Mouse (Mus musculus) bone marrow, adult 2 months (tissue): ENCODE results near the gene Rnh1. TPM values are rescaled to one million over a fixed set of nuclear protein-coding genes. Genes with fewer than 3 reads are reported as not detected.

ENCODE experiments used
- H3K27ac ChIP-seq: fragments of 200-500 bp; 2 replicates; pipeline ENCODE4 v1.5.1; 2012; ENCODE audit warnings: low read depth, mild to moderate bottlenecking, control low read depth, inconsistent platforms, low read length; ENCODE audit not compliant: control insufficient read depth, poor library complexity, insufficient read depth
- H3K4me1 ChIP-seq: fragments of 200-500 bp; 2 replicates; pipeline ENCODE4 v1.6.1; 2011; ENCODE audit warnings: low read length; ENCODE audit not compliant: control insufficient read depth, insufficient read depth
- H3K4me3 ChIP-seq: fragments of 200-500 bp; replicated peaks from 2 replicates; pipeline ENCODE3; 2011; ENCODE audit warnings: mild to moderate bottlenecking, low read depth, low read length, control low read depth; ENCODE audit not compliant: control insufficient read depth
- CTCF ChIP-seq: fragments of 200-500 bp; IDR thresholded peaks from 2 replicates; pipeline ENCODE4 v1.5.1; 2011; ENCODE audit warnings: low read length, control low read depth; ENCODE audit not compliant: control insufficient read depth, insufficient read depth
- POLR2A ChIP-seq: fragments of 200-500 bp; IDR thresholded peaks from 2 replicates; pipeline ENCODE4 v1.6.1; 2011; ENCODE audit warnings: low read depth, mild to moderate bottlenecking, control low read depth, low read length, borderline replicate concordance; ENCODE audit not compliant: control insufficient read depth
- WGBS: fragments of 180-500 bp; shearing (Covaris S2); methylation state at CpG from one replicate; pipeline ENCODE4 v1.1.7; 2018; 5-methylcytosine and 5-hydroxymethylcytosine counted together
- polyA plus RNA-seq: library from polyadenylated mRNA; stranded (reverse); fragments of >200 nt; gene quantifications from 2 replicates; pipeline ENCODE4 v1.2.4, GENCODE M21; 2011; ENCODE audit warnings: low replicate concordance; ENCODE audit not compliant: missing spikeins, insufficient read depth, insufficient read length

Gene Rnh1
- polyA plus RNA-seq, 1 experiment: 27.6 TPM

DNA sequence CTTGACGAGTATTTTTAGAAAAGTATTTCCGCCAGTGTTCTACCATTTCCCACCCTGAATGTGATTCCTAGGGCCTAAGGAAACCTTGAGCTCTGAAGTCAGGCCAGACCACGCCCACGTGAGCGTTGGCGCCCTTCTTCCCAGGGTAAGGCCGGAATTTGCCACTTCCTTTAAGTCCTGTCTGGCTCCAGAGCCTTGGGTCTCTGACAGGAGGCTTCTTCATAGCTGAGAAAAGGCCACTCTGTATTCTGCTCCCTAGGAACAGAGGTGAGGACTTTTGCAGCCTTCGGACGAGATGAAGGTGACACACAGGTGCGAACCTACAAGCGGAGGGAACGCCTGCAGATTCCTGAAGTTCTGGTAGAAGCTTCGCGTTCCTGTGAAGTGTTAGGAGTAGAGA is 50.4 kb downstream of the Rnh1 start, which contains the start of gene Ptdss2:
TSS of gene Ptdss2 (plus strand) at position 138 of the 400 bp plus-strand sequence.
- peak within 1 kb of the TSS; percentile 76 for H3K27ac ChIP-seq
- H3K4me3 ChIP-seq: peak within 1 kb of the TSS; percentile 90
- WGBS: 33% methylated on average over 14 of the region's 14 CpGs
- H3K4me1 ChIP-seq: peaks cover 2% of the 10 kb centered on the region
- TF ChIP-seq CTCF (no peak), POLR2A (no peak)

DNA sequence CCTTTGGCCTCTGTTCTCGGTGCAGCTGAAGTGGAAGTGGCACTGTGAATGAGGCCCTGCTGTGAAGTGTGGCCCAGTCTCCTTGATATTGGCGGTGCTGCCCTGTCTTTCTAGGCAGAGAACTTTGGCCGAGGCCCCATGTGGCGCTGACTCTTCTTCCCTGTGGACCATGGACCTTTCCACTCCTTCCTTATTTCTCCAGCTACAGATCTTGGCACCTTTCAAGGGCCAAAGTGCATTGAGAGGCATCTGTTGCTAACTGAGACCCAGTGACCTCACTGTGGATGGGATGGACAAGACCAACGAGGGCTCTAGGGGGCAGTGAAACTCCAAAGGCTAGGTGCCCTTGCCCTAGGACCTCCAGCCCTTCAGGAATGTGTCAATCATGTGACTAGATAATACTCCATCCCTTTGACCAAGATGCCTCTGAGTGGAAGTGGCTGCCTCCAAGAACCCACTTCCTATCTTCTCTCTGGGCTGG is 51.6 kb downstream of the Rnh1 start:
- Histone ChIP-seq H3K4me1 (peaks cover 2% of the 10 kb centered on the region), H3K4me3 (no peak overlapping the region), H3K27ac (no peak overlapping the region)
- TF ChIP-seq CTCF (0 out of 2 replicates have a peak, but pooled peaks have one; percentile 5), POLR2A (no peak)
- 70% methylated on average over 5 of the region's 5 CpGs for WGBS

- no peak for TF ChIP-seq POLR2A
- no peak for TF ChIP-seq CTCF
- Histone ChIP-seq H3K27ac (no peak overlapping the region), H3K4me1 (peaks cover 2% of the 10 kb centered on the region), H3K4me3 (no peak overlapping the region)
- 78% methylated on average over 3 of the region's 3 CpGs for WGBS
These were observed 52.1 kb downstream of the Rnh1 start for GRCm38 (mm10) chr7:141120605-141121004.

GRCm38 (mm10) chr7:141119487-141119886 is 53.2 kb downstream of the Rnh1 start:
- 74% methylated on average over 3 of the region's 3 CpGs for WGBS
- no peak overlapping the region for H3K27ac ChIP-seq
- H3K4me1 ChIP-seq: peaks cover 2% of the 10 kb centered on the region
- H3K4me3 ChIP-seq: no peak overlapping the region
- TF ChIP-seq POLR2A: no peak
- TF ChIP-seq CTCF: no peak

GRCm38 (mm10) chr7:141117636-141118035 is 55.0 kb downstream of the Rnh1 start, which contains the start of gene Ano9:
Ano9 (minus strand) TSS chr7:141117806.
- no peak within 1 kb of the TSS for H3K27ac ChIP-seq
- 73% methylated on average over 9 of the region's 9 CpGs for WGBS
- TF ChIP-seq CTCF (no peak), POLR2A (no peak)
- H3K4me3 ChIP-seq: no peak within 1 kb of the TSS
- peaks cover 2% of the 10 kb centered on the region for H3K4me1 ChIP-seq

DNA sequence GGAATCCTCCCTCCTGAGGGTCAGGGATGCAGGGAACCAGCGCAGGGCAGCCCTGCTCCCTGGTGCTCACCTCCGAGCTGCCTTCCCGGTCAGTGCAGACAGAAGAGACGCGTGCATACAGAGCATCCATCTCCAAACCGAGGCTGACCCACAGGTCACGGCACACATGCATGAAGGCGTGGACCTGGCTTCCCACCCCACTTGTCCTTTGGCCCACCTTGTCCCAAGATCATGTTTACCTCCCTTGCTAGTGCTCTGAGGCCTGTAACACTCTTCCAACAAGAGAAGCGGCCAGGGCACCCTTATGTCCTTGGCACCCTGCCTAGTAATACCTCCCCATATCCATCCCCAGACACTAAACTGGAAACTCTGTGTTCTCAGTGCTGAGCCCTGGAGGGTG is 56.8 kb downstream of the Rnh1 start:
- no peak for TF ChIP-seq POLR2A
- WGBS: 88% methylated on average over 9 of the region's 9 CpGs
- H3K27ac ChIP-seq: no peak overlapping the region
- no peak overlapping the region for H3K4me3 ChIP-seq
- no peaks in the 10 kb centered on the region; the same call in 1 of the 2 replicates for H3K4me1 ChIP-seq

Other genes starting within 250 kb of the Rnh1 start
- 6.9 and 13.3 TPM in 2 replicates for gene Pgghg, start 231.5 kb downstream of the Rnh1 start, polyA plus RNA-seq
- gene Ifitm5, start 222.6 kb downstream of the Rnh1 start, polyA plus RNA-seq: 1.7 TPM in 1 of 2 replicates, not detected in the other
- gene Gm45717, start 216.9 kb downstream of the Rnh1 start, polyA plus RNA-seq: not detected in 2 replicates
- gene Ifitm2, start 216.9 kb downstream of the Rnh1 start, polyA plus RNA-seq: 71.7 and 147 TPM in 2 replicates
- gene Ifitm1, start 205.6 kb downstream of the Rnh1 start, polyA plus RNA-seq: 32.8 and 82.9 TPM in 2 replicates
- gene Ifitm3, start 162.1 kb downstream of the Rnh1 start, polyA plus RNA-seq: 166 and 209 TPM in 2 replicates
- 195 and 524 TPM in 2 replicates for gene Ifitm6, start 154.9 kb downstream of the Rnh1 start, polyA plus RNA-seq
- gene Gm17387, start 143.7 kb downstream of the Rnh1 start, polyA plus RNA-seq: not detected in 2 replicates
- gene B4galnt4, start 111.8 kb downstream of the Rnh1 start, polyA plus RNA-seq: 0.36 and 2.1 TPM in 2 replicates
- gene Pkp3, start 94.6 kb downstream of the Rnh1 start, polyA plus RNA-seq: 5.4 and 15.9 TPM in 2 replicates
- 10.4 and 19.8 TPM in 2 replicates for gene Sigirr, start 72.3 kb downstream of the Rnh1 start, polyA plus RNA-seq
- 2.5 TPM in 1 of 2 replicates, not detected in the other for gene Ano9, start 55.1 kb downstream of the Rnh1 start, polyA plus RNA-seq
- 66.7 and 84.6 TPM in 2 replicates for gene Ptdss2, start 50.5 kb downstream of the Rnh1 start, polyA plus RNA-seq
- 108 and 168 TPM in 2 replicates for gene Hras, start 21.1 kb upstream of the Rnh1 start, polyA plus RNA-seq
- gene Lrrc56, start 21.3 kb upstream of the Rnh1 start, polyA plus RNA-seq: 2.2 and 3.1 TPM in 2 replicates
- gene Lmntd2, start 41.2 kb upstream of the Rnh1 start, polyA plus RNA-seq: 0.47 and 1.9 TPM in 2 replicates
- gene Rassf7, start 43.0 kb upstream of the Rnh1 start, polyA plus RNA-seq: 10.1 and 17.9 TPM in 2 replicates
- 76.7 and 130 TPM in 2 replicates for gene Phrf1, start 55.9 kb upstream of the Rnh1 start, polyA plus RNA-seq
- 37.9 and 60.3 TPM in 2 replicates for gene Irf7, start 93.6 kb upstream of the Rnh1 start, polyA plus RNA-seq
- gene Cdhr5, start 103.9 kb upstream of the Rnh1 start, polyA plus RNA-seq: not detected in 2 replicates
- not detected in 2 replicates for gene Sct, start 106.3 kb upstream of the Rnh1 start, polyA plus RNA-seq
- gene Drd4, start 119.1 kb upstream of the Rnh1 start, polyA plus RNA-seq: not detected in 2 replicates
- 49.1 and 51.4 TPM in 2 replicates for gene Deaf1, start 154.8 kb upstream of the Rnh1 start, polyA plus RNA-seq
- 23.5 and 33.0 TPM in 2 replicates for gene Tmem80, start 154.9 kb upstream of the Rnh1 start, polyA plus RNA-seq
- gene Eps8l2, start 166.0 kb upstream of the Rnh1 start, polyA plus RNA-seq: 0.57 and 0.79 TPM in 2 replicates
- gene Taldo1, start 219.3 kb upstream of the Rnh1 start, polyA plus RNA-seq: 324 and 522 TPM in 2 replicates
- 26.2 and 33.6 TPM in 2 replicates for gene Gatd1, start 241.3 kb upstream of the Rnh1 start, polyA plus RNA-seq